Mouse (Mus musculus): ENCODE data around the gene Abca1.

The Abca1 gene

DNA sequence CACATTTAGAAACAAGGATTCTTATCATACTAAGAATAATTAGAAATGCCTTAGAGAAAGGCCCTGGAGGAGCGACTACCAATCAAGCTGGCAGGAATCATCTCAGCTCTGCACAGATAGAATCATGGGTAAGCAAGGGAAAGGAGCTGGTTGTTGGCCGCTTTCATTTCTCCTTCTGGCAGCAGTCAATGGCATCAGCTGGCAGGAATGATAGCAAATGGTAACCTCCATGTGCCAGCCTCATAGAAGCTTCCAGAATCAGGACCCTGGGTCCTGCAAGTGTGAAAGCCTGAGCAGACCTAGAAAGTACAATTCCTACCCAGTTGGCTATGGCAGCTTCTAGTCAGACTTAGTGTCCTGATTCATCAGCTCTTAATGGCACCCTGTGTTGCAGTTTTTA is 173.4 kb downstream of the Abca1 start:
- DNase-seq = no peak

DNA sequence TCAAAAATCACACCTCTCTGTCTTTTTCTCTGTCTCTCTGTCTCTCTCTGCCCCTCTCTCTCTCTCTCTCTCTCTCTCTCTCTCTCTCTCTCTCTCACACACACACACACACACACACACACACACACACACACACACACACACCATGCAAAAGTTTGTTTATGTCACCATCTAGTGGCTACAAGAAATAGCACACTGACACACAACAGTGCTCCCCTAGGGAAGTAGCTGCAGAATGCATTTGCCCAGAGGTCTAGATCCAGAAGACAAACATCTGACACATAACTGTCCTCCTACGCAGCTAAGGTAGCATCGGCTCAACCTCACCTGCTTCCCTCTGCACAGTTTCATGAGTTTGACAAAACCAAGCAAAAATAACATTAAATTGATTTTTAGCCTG is 174.5 kb downstream of the Abca1 start:
- no peak for DNase-seq
